Mouse (Mus musculus): ENCODE measurements around the gene Arid3b.

GRCm38 (mm10) chr9:57762563-57762991 lies 74.0 kb downstream of the Arid3b start:
- TF ChIP-seq EP300 (IDR thresholded peaks at IDR 0.05; ENCODE audit: insufficient read depth, low read depth, low read length) (no peak), POLR2A (IDR thresholded peaks at IDR 0.05; ENCODE audit: insufficient read depth, low read length) (no peak)

All from ES-Bruce4 (cell line).